Mouse (Mus musculus) spleen, adult 2 months (tissue): Measurements from ENCODE around the gene Cbx5.

ENCODE experiments used
- CTCF ChIP-seq: fragments of 200-500 bp; IDR thresholded peaks from 2 replicates; pipeline ENCODE4 v1.5.1; 2011; ENCODE audit warnings: mild to moderate bottlenecking, inconsistent platforms; ENCODE audit not compliant: insufficient read depth, insufficient read length, insufficient replicate concordance; ENCODE audit errors: extremely low read depth
- POLR2A ChIP-seq: fragments of 200-500 bp; IDR thresholded peaks from 2 replicates; pipeline ENCODE4 v1.6.1; 2011; ENCODE audit warnings: low read depth, low read length, inconsistent platforms

DNA sequence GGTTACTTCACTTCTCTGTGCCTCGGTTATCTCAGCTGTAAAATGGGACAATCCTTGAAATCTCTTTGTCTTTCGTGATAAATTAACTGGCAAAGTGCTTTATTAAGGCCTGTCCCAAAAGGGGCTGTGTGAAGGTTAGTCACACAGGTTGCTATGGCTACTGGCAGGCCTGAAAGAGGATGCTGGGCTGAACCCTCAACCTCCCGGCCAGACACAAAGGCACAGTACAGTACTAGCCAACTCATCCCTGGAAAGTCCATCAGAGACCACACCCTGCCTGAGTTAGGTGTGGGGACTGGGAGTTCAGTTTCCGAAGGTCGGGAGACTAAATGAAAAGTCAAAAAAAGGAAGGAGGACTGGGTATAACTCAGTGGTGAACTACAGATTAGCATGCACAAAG lies 73.7 kb downstream of the Cbx5 start:
- no peak for TF ChIP-seq CTCF
- no peak for TF ChIP-seq POLR2A
